Mouse (Mus musculus) midbrain, postnatal 0 days (tissue): ENCODE results near the gene H2-Eb2. TPM values are rescaled to one million over a fixed set of nuclear protein-coding genes. Genes with fewer than 3 reads are reported as not detected.

ENCODE experiments used
- ATAC-seq: fragments of 200-750 bp; cut with Nextera tagmentation; 2 replicates; pipeline ENCODE4 v1.8.0; 2017; ENCODE audit warnings: moderate number of reproducible peaks, mild to moderate bottlenecking, moderate TSS enrichment, moderate library complexity; ENCODE audit not compliant: low FRiP score
- DNase-seq: peaks from one replicate; pipeline ENCODE4 v3.0.0-alpha.2; 2015; ENCODE audit warnings: low spot score
- H3K27ac ChIP-seq: fragments of 300-500 bp; sonication (generic); 2 replicates; pipeline ENCODE4 v1.5.1; 2014; ENCODE audit warnings: low read depth, mild to moderate bottlenecking, low read length, mixed read lengths
- H3K27me3 ChIP-seq: fragments of 300-500 bp; sonication (generic); 2 replicates; pipeline ENCODE4 v1.6.1; 2014; ENCODE audit warnings: low read length, control low read depth, mixed read lengths; ENCODE audit not compliant: insufficient read depth
- H3K36me3 ChIP-seq: fragments of 300-500 bp; sonication (generic); 2 replicates; pipeline ENCODE4 v1.6.1; 2014; ENCODE audit warnings: low read length, control low read depth, mixed read lengths; ENCODE audit not compliant: insufficient read depth
- H3K4me1 ChIP-seq: fragments of 300-500 bp; sonication (generic); 2 replicates; pipeline ENCODE4 v1.6.1; 2014; ENCODE audit warnings: mild to moderate bottlenecking, control low read depth, antibody characterized with exemption, low read length, mixed read lengths; ENCODE audit not compliant: insufficient read depth
- H3K4me2 ChIP-seq: fragments of 300-500 bp; sonication (generic); 2 replicates; pipeline ENCODE4 v1.6.1; 2014; ENCODE audit warnings: low read depth, mild to moderate bottlenecking, low read length, mixed read lengths; ENCODE audit not compliant: poor library complexity, severe bottlenecking
- H3K4me3 ChIP-seq: fragments of 300-500 bp; sonication (generic); 2 replicates; pipeline ENCODE4 v1.5.1; 2014; ENCODE audit warnings: low read depth, mild to moderate bottlenecking, low read length, moderate library complexity
- H3K9ac ChIP-seq: fragments of 300-500 bp; sonication (generic); replicated peaks from 2 replicates; pipeline ENCODE4 v1.6.1; 2014; ENCODE audit warnings: mild to moderate bottlenecking, low read length, moderate library complexity, mixed read lengths; ENCODE audit not compliant: poor library complexity, severe bottlenecking
- H3K9me3 ChIP-seq: fragments of 300-500 bp; sonication (generic); 2 replicates; pipeline ENCODE4 v1.6.1; 2016; ENCODE audit warnings: low read length, control low read depth
- CTCF ChIP-seq: IDR thresholded peaks from 2 replicates; pipeline ENCODE4 v1.5.1; 2016; ENCODE audit warnings: antibody characterized with exemption, mild to moderate bottlenecking
- WGBS: fragments of 180-500 bp; shearing (Covaris S2); extraction: QIAGEN DNeasy Blood & Tissue Kit; methylation state at CpG from one replicate; pipeline ENCODE4 v1.1.7; 2014; 5-methylcytosine and 5-hydroxymethylcytosine counted together
- polyA plus RNA-seq: library from polyadenylated mRNA; unstranded; fragments of >200 nt; fragmentation: Nextera tagmentation; extraction: Ambion mirVana; gene quantifications from 2 replicates; pipeline ENCODE4 v1.2.1, GENCODE M21; 2015
- total RNA-seq: library from RNA; depleted of rRNA; stranded (reverse); fragments of >200 nt; gene quantifications from 2 replicates; pipeline ENCODE4 v1.2.3, GENCODE M21; 2014

Gene H2-Eb2
- total and polyA plus RNA-seq, 2 experiments from 2014 or later: 0.09 to 0.22 TPM

DNA sequence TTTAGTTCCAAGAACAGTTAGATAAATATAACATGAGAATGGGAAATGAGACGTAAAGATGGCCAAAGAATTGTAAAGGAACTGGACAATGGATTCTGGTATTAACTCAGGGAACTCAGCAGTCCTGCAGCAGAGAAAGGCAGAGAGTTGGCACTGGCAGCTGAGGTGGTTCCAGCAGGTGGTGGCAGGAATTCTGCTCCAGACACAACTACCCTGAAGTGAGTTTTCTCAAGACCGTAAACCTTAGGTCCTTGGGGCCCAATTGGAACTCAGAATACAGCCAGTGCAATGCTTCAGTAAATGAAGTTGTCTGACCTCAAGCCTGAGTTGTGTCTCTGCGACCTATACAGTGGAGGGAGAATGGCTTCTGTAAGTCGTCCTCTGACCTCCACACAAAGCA lies 31.2 kb upstream of the H2-Eb2 start:
- 67% methylated on average over 4 of the region's 4 CpGs for WGBS
- TF ChIP-seq CTCF: no peak
- H3K9ac ChIP-seq: no peak overlapping the region
- H3K4me3 ChIP-seq: no peak overlapping the region
- no peaks in the 10 kb centered on the region; the same call in 1 of the 2 replicates for H3K4me1 ChIP-seq
- no peak overlapping the region for H3K4me2 ChIP-seq
- no peaks in the 10 kb centered on the region for H3K9me3 ChIP-seq
- ATAC-seq: no peak
- H3K27me3 ChIP-seq: no peaks in the 10 kb centered on the region; the same call in 1 of the 2 replicates
- H3K27ac ChIP-seq: no peak overlapping the region
- H3K36me3 ChIP-seq: no peaks in the 10 kb centered on the region
- no peak for DNase-seq

DNA sequence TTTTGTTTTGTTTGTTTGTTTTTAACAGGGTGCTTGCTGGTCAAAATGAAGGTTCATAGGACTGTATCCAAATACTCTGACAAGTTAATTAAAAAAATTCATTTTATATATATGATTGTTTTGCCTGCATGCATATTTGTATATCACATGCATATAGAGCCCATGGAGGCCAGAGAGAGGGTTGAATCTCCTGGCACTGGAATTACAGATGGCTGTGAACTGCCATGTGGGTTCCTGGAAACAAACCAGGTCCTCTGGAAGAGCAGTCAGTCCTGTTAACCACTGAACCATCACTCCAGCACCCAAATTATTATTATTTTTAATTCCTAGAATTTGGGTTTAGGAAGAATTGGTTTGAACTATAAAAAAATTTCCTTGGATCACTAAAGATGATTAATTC lies 30.2 kb upstream of the H2-Eb2 start:
- H3K27ac ChIP-seq: no peak overlapping the region
- no peak for DNase-seq
- H3K4me2 ChIP-seq: no peak overlapping the region
- H3K27me3 ChIP-seq: no peaks in the 10 kb centered on the region; the same call in 1 of the 2 replicates
- H3K9me3 ChIP-seq: no peaks in the 10 kb centered on the region
- no peak overlapping the region for H3K9ac ChIP-seq
- H3K4me1 ChIP-seq: no peaks in the 10 kb centered on the region; the same call in 1 of the 2 replicates
- no peak for ATAC-seq
- TF ChIP-seq CTCF: no peak
- H3K4me3 ChIP-seq: no peak overlapping the region
- H3K36me3 ChIP-seq: no peaks in the 10 kb centered on the region

DNA sequence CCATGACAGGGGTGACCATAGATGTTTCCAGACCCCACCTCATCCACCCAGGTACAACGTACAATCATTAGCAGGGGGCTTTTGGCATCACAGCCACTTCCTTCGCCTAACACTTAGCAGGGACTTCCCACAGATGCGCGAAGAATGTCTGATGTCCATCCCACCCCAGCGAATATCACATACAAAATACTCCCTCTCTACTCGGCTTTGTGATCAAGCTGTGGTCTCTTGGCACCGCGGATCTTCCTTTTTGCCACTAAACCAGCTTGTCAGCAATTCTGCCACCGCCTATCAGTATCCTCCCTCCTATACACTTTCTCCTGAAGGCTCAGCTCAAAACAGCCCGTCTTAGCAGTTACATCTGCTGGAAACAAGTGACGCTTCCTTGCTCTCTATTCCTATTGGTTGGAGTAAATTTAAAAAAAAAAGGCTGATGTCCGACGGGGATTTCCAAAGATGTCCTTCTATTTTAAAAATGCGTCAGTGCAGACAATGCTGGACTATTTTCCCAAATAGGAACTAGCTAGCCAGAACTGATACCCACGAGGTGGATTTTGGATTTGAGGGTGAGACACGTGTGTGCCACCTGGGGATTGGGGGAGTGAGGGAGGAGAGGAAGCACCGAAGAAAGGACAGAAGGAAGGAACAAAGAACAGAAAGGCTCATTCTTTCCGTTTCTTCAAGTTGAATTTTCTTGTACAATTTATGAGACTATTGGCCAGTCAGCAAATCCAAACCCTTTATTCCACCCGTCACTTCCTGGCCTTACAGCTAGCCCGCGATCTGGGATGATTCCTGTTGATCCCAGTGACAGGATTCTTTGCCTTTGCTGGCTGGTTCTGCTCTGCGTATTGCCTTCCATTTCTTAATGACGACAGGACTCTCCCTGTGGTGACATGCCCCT lies 29.3 kb upstream of the H2-Eb2 start:
- peak overlapping the region; percentile 37 for H3K4me3 ChIP-seq
- H3K27me3 ChIP-seq: no peaks in the 10 kb centered on the region
- H3K36me3 ChIP-seq: no peaks in the 10 kb centered on the region
- DNase-seq (peak; percentile 91), ATAC-seq (peak; percentile 89)
- no peaks in the 10 kb centered on the region; the same call in 1 of the 2 replicates for H3K4me1 ChIP-seq
- H3K27ac ChIP-seq: peak overlapping the region; percentile 32; the same call in 1 of the 2 replicates
- TF ChIP-seq CTCF: no peak
- H3K4me2 ChIP-seq: peak overlapping the region; percentile 48
- peak overlapping the region; percentile 42 for H3K9ac ChIP-seq
- no peaks in the 10 kb centered on the region for H3K9me3 ChIP-seq
- 17% methylated on average over 23 of the region's 23 CpGs for WGBS

DNA sequence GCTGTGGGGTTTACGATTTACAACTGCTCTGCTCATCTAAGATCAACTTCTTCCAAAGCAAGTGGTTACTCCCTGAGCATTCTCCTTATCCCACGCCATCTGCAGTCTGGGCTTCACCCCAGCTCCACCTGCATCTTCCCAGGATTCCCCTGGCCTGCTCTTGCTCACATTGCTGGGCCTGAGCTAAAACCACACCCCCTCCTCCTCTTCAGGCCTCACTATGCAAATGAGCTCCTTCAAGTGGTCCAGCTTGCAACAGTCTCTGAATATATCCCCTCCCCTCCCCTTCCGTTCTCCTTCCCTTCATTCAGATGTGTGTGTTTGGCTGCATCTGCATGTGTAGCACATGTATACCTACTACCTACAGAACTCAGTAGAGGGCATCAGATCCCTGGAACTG lies 26.1 kb upstream of the H2-Eb2 start:
- TF ChIP-seq CTCF: no peak
- H3K36me3 ChIP-seq: no peaks in the 10 kb centered on the region
- H3K4me2 ChIP-seq: no peak overlapping the region
- no peaks in the 10 kb centered on the region for H3K27me3 ChIP-seq
- no peaks in the 10 kb centered on the region; the same call in 1 of the 2 replicates for H3K4me1 ChIP-seq
- 67% methylated on average over 3 of the region's 3 CpGs for WGBS
- no peak for DNase-seq
- H3K9me3 ChIP-seq: no peaks in the 10 kb centered on the region
- H3K9ac ChIP-seq: no peak overlapping the region
- no peak overlapping the region for H3K27ac ChIP-seq
- no peak overlapping the region for H3K4me3 ChIP-seq
- no peak for ATAC-seq

DNA sequence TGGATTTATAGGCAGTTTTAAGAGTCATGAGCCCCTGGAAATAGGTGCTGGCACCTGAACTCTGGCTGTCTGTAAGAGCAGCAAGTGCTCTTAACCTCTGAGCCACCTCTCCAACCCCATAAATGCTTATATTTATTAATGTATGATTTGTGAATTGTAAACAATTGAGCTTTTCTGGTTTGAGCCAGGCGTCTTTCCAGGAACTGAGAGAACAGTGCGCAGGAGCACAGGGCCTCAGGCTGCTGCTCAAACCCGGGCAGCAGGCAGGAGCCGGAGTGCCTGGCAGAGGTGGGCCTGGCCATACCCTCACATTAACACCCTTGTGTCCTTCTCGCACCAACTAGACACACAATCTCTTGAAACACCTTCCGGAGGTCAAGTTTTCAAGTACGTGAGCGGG lies 25.4 kb upstream of the H2-Eb2 start:
- no peak for DNase-seq
- Histone ChIP-seq H3K4me2 (no peak overlapping the region), H3K27me3 (no peaks in the 10 kb centered on the region), H3K4me1 (no peaks in the 10 kb centered on the region; the same call in 1 of the 2 replicates), H3K9ac (no peak overlapping the region), H3K4me3 (no peak overlapping the region), H3K27ac (no peak overlapping the region), H3K36me3 (no peaks in the 10 kb centered on the region), H3K9me3 (no peaks in the 10 kb centered on the region)
- TF ChIP-seq CTCF: no peak
- 94% methylated on average over 7 of the region's 8 CpGs for WGBS
- no peak for ATAC-seq
